ENCODE assay signal across 20 mouse cellular contexts in genomic region chr3:110547326-110547725, GRCm38 (mm10).
DNase-seq lines count a peak whose midpoint lies in the region; ATAC-seq lines count a peak whose summit lies in the region.
"Had no signal": no experiment of that assay in that cellular context is flagged by ENCODE, and none has a peak within 500 bp of the region (broad histone marks: within the 10 kb centered on the region; RNA-seq: fewer than 3 reads in every experiment).

No protein-coding gene starts in this region.

- no peak for DNase-seq in frontal cortex, postnatal 36 days (ENCODE audit: low spot score in 2 of 2)
- peak; percentile 2 to 4 for DNase-seq in frontal cortex, adult 2 months (ENCODE audit: extremely low spot score in 1 of 2, low spot score in 1 of 2)
- DNase-seq in frontal cortex, postnatal 25 days (ENCODE audit: low spot score in 2 of 2): no peak
- DNase-seq in brain, adult 2 months (ENCODE audit: low read depth, low spot score): peak; percentile 54
- DNase-seq in adrenal gland, postnatal 25 days: no peak
- DNase-seq: adrenal gland, adult 2 months; adrenal gland, adult 8-10 months; adrenal gland, postnatal 10 days; adrenal gland, postnatal 14 days; adrenal gland, postnatal 36 days; B cell, adult 2 months; cerebellum, adult 11 months; cerebellum, adult 11-12 months; cerebellum, adult 18-20 months; cerebellum, adult 2 months; cerebellum, adult 8-10 months had no signal

- ATAC-seq in frontal cortex, adult (ENCODE audit: low TSS enrichment): peak; percentile 82
- ATAC-seq: activated CD4-positive, CD25-positive, alpha-beta regulatory T cell, adult 4 months; CD4-positive, CD25-positive, alpha-beta regulatory T cell, adult 4 months; Patski had no signal

Comparison
In these comparisons a context has a peak if more than half of its experiments do, and no peak if none do; other contexts are left out.
1. DNase-seq: peak in frontal cortex, adult 2 months (2 of 2) and brain, adult 2 months (single experiment); none in frontal cortex, postnatal 36 days (0 of 2), frontal cortex, postnatal 25 days (0 of 2) and adrenal gland, postnatal 25 days (single experiment).